Mouse (Mus musculus) G1E-ER4 (cell line): ENCODE data around the gene Gjb4. TPM values are rescaled to one million over a fixed set of nuclear protein-coding genes. Genes with fewer than 3 reads are reported as not detected.

Experiments
- GATA1 ChIP-seq: IDR thresholded peaks from one replicate; pipeline ENCODE4 v1.8.0; 2012; ENCODE audit warnings: low read length, inconsistent platforms
- polyA plus RNA-seq: library from polyadenylated mRNA; stranded (reverse); fragments of >175 nt; gene quantifications from 2 replicates; pipeline ENCODE4 v1.2.3, GENCODE M21; 2012

Gene Gjb4
- polyA plus RNA-seq, 1 experiment: not detected

- TF ChIP-seq GATA1: no peak
Observed at GRCm38 (mm10) chr4:127327258-127327657, 26.6 kb downstream of the Gjb4 start.

- no peak for TF ChIP-seq GATA1
Observed at GRCm38 (mm10) chr4:127325276-127325675, 28.6 kb downstream of the Gjb4 start.

- no peak for TF ChIP-seq GATA1
Observed at GRCm38 (mm10) chr4:127324759-127325158, 29.1 kb downstream of the Gjb4 start.

- no peak for TF ChIP-seq GATA1
Observed at GRCm38 (mm10) chr4:127324296-127324695, 29.6 kb downstream of the Gjb4 start.

- no peak for TF ChIP-seq GATA1
Observed at GRCm38 (mm10) chr4:127323651-127324050, 30.2 kb downstream of the Gjb4 start.

GRCm38 (mm10) chr4:127319613-127320012, 34.3 kb downstream of the Gjb4 start:
- TF ChIP-seq GATA1: no peak

- no peak for TF ChIP-seq GATA1
Observed at GRCm38 (mm10) chr4:127317143-127317542, 36.7 kb downstream of the Gjb4 start.

- no peak for TF ChIP-seq GATA1
Observed at GRCm38 (mm10) chr4:127315753-127316152, 38.1 kb downstream of the Gjb4 start.

GRCm38 (mm10) chr4:127314585-127314984, 39.3 kb downstream of the Gjb4 start:
- no peak for TF ChIP-seq GATA1

GRCm38 (mm10) chr4:127313861-127314260, 40.0 kb downstream of the Gjb4 start, which contains the start of gene Gja4:
Gja4 (minus strand) TSS chr4:127314039.
- no peak for TF ChIP-seq GATA1

- no peak for TF ChIP-seq GATA1
Observed at GRCm38 (mm10) chr4:127312349-127312748, 41.5 kb downstream of the Gjb4 start.

GRCm38 (mm10) chr4:127311561-127311960, 42.3 kb downstream of the Gjb4 start:
- TF ChIP-seq GATA1: no peak

- no peak for TF ChIP-seq GATA1
Observed at GRCm38 (mm10) chr4:127306915-127307314, 47.0 kb downstream of the Gjb4 start.

GRCm38 (mm10) chr4:127303796-127304195, 50.1 kb downstream of the Gjb4 start:
- TF ChIP-seq GATA1: no peak

Other genes with a start within 250 kb of the Gjb4 start
- 0.27 and 0.61 TPM in 2 replicates for gene Tmem35b, start 230.4 kb downstream of the Gjb4 start, polyA plus RNA-seq
- 0.02 TPM in 1 of 2 replicates, not detected in the other for gene Dlgap3, start 184.9 kb downstream of the Gjb4 start, polyA plus RNA-seq
- gene Smim12, start 110.3 kb downstream of the Gjb4 start, polyA plus RNA-seq: 38.5 and 42.4 TPM in 2 replicates
- gene Gja4, start 40.0 kb downstream of the Gjb4 start, polyA plus RNA-seq: not detected in 2 replicates
- gene Gjb3, start 23.2 kb downstream of the Gjb4 start, polyA plus RNA-seq: not detected in 2 replicates
- not detected in 2 replicates for gene Gjb5, start 4.1 kb upstream of the Gjb4 start, polyA plus RNA-seq